Mouse (Mus musculus) thymus, postnatal 25 days (tissue): Measurements from ENCODE around the gene Adgra1.

Source experiments
- DNase-seq: peaks from one replicate; pipeline ENCODE4 v3.0.0; 2022

Gene Adgra1

GRCm38 (mm10) chr7:139850677-139851076, 16.7 kb downstream of the Adgra1 start:
- no peak for DNase-seq

DNA sequence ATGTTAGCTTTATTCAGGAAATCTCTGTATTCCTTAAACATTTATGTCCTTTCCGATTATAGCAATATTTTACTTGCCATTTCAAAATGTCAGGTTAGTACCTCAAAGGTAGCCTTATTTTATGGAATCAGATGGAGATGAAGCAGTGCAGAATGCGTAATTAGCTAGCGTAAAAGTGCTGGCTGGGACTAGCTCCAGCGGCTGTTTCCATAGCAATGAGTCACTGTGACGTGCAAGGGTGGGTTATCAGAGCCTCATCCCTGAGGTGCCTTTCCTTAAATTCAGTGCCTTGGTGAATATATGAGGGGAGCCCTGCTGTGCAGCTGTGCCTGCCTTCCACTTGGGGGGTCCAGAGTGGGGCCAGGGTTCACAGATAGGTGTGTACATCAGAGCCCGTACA, 17.1 kb downstream of the Adgra1 start:
- DNase-seq, result no peak

DNA sequence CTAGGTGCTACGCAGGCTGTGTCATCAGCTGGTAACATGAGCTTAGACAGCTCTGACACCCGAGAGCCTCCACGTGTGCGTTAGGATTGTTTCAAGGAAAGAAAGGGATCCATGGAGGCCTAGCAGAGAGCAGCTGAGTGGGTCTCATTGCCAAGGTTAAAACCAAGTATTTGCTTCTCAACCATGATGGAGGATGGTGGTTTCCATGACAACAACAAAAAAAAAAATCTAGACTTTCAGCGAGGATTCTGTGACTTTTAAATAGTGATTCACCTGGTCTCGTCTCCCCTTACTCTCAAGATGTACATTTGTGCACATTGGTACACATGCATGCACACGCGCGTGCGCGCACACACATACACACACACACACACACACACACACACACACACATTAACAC, 21.3 kb downstream of the Adgra1 start:
- no peak for DNase-seq

GRCm38 (mm10) chr7:139861411-139861810, 27.4 kb downstream of the Adgra1 start:
- peak; percentile 47 for DNase-seq

GRCm38 (mm10) chr7:139863076-139863475, 29.1 kb downstream of the Adgra1 start:
- no peak for DNase-seq

DNA sequence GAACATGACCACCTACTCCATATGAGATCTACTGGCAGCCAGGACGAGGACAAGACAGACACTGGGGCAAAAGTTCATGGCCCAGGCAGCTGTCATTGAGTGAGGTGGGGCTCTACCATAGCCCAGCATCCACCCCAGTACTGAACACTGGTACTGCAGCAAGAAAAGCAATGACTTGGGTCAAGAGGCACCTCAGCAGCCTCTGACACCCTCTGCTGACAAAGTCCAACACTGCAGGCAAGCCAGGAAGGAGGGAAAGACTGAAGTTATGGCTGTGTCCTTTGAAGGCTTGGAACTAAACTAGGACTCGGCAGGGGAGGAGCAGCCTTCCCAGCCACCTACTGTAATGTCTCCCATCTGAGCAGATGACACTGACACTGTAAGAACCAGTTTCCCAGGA, 30.3 kb downstream of the Adgra1 start:
- no peak for DNase-seq

DNA sequence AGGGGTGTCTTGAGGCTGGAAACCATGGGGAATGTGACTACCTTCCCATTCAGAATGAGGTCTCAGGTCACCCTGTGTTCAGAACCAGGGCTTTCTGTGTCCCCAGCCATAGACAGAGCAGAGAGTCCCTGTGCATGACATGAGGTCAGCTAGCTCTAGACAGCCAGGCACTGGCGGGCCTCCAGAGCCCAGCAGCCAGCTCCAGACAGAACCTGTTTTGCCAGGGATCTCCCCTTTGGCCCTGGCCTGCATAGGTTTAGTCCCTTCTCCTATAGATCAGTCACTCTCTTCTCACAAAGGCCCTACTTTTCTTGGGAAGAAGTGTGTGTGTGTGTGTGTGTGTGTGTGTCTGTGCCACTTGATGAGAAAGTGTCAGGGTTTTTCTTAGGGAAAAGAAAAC, 30.9 kb downstream of the Adgra1 start:
- DNase-seq, result no peak

- no peak for DNase-seq
These were observed 37.0 kb downstream of the Adgra1 start for GRCm38 (mm10) chr7:139871014-139871413.

DNA sequence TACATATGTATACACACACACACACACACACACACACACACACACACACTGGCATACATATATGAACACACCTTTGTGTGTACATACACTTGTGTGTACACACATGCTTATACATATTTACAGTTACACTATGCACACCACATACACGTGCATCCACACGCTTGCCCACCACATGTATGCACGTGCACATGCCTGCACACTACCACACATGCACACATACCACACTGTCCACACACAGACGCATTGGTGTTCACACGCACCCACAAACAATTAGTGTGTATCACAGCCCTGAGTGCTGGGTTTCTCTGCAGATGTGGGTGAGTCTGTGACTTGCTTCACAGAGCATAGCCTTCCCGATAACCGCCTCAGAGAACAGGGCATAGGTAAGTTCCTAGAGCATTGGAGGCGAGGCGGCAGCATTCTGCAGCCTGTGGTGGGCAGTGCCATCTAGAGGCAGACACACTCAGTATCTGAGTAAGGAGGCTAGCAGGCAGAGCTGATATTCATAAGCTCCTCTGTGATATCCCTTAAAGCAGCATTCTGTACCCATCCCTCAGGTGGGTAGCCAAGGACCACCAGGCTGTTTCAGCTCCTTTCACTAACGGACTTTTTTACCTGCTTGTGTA, 43.3 kb downstream of the Adgra1 start:
- DNase-seq, result no peak

GRCm38 (mm10) chr7:139878122-139878521, 44.1 kb downstream of the Adgra1 start:
- DNase-seq, result no peak

- no peak for DNase-seq
These were observed 44.6 kb downstream of the Adgra1 start for GRCm38 (mm10) chr7:139878621-139879020.

GRCm38 (mm10) chr7:139883545-139883944, 49.6 kb downstream of the Adgra1 start:
- no peak for DNase-seq

GRCm38 (mm10) chr7:139891779-139892178, 57.8 kb downstream of the Adgra1 start:
- no peak for DNase-seq

GRCm38 (mm10) chr7:139894655-139895557, 60.9 kb downstream of the Adgra1 start, which contains the start of gene Kndc1:
Gene Kndc1 (plus strand): TSS chr7:139894696.
- DNase-seq, result no peak

GRCm38 (mm10) chr7:139896271-139896670, 62.3 kb downstream of the Adgra1 start:
- DNase-seq, result no peak

DNA sequence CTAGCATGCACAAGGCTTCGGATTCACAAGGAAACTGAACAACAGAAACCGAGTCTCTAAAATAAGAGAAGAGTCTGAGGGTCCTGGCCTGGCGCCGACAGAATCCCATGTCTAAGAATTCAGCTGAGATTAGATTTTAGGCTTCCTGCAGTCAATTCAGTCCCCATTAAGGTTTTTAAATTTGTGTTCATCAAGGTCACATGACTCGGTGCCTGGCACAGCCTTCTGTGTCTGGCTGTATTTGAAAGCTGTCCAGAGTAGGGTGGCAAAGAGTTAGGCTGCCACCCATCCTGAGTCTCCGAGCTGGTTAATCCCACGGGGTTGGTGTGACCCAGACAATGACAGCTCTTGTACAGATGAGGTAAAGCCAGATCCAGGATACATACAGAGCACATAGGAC, 62.8 kb downstream of the Adgra1 start:
- DNase-seq, result no peak

- DNase-seq, result no peak
These were observed 64.6 kb downstream of the Adgra1 start for GRCm38 (mm10) chr7:139898606-139899005.

GRCm38 (mm10) chr7:139899505-139899904, 65.5 kb downstream of the Adgra1 start:
- DNase-seq, result no peak

DNA sequence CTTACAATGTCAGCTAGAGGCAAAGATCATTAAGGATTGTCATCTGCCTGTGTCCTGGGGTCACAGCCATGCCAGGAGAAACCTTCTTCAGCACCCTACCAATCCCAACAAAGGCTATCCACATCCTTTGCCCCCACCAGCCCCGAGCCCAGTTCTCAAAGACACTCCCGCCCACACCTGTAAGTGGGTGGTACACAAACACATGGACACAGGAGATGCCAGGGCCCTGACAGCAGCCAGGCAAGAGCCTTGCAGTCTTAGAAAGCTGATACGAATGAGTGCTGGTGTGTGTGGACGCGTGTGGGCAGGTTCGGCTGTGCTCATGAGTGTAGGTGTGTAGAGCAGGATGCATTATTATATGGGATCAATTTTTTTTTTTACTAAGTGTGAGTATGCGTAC, 66.5 kb downstream of the Adgra1 start:
- no peak for DNase-seq

DNA sequence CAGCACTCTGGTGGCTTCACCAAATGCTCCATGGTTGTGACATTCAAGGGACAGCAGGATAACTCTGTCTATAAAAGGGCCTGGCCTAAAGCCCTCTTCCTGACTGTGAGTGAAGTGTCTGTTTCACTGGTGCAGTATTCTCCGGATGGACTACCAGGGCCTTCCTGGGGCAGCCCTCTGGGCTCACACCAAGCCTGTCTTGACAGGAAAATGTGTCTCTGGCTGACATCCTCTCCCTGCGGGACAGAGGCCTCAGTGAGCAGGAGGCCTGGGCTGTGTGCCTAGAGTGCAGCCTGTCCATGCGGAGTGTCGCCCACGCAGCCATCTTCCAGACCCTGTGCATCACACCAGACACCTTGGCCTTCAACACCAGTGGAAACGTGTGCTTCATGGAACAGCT, 66.9 kb downstream of the Adgra1 start:
- no peak for DNase-seq

DNA sequence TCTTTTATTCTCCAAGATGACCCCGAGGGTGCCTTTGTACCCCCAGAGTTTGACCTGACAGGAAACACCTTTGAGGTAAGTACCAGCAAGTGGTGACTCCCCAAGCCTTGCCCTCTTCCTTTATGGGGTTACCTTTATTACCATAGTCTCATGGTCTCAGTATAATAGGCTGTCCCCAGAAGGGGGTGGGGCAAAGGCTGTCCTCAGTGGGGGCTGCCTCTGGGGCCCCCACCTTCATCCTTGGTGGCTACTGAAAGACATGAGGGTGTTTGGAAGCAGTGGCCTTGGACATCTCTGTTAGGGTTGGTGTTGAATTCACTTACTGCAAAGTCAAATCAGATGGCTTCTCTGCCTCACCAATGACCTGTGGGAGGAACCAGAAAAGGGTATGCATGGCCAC, 68.0 kb downstream of the Adgra1 start:
- no peak for DNase-seq

DNA sequence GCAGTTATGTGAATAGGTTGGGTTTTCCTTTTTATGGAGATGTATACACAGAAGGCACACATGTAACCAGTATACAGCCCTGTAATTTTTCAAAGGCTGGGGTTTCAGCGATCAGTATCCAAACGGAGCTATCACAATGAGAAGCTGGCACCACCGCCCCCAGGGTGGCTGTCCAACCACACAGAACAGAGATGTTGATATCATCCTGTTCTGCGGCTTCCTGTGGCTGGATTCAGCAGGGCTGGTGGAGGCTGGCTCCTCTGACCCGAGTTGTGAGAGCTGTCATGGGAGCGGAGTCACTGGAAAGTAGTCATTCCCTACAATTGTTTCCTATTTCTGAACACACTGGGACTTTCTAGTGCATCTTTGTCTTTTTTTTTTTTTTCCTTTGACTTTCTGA, 71.3 kb downstream of the Adgra1 start:
- no peak for DNase-seq

GRCm38 (mm10) chr7:139905661-139906060, 71.7 kb downstream of the Adgra1 start:
- DNase-seq, result peak; percentile 26

GRCm38 (mm10) chr7:139908176-139908575, 74.2 kb downstream of the Adgra1 start:
- no peak for DNase-seq
